Mouse (Mus musculus) CH12.LX (cell line): ENCODE measurements around the gene Synj2. TPM values are rescaled to one million over a fixed set of nuclear protein-coding genes. Genes with fewer than 3 reads are reported as not detected.

Experiments
- DNase-seq: peaks from one replicate; pipeline ENCODE4 v3.0.0-alpha.2; 2013; ENCODE audit errors: extremely low read depth
- H3K27ac ChIP-seq: 2 replicates; pipeline ENCODE4 v1.5.1; 2012; ENCODE audit warnings: low read depth, mild to moderate bottlenecking, control low read depth, moderate library complexity; ENCODE audit not compliant: insufficient read depth
- H3K27me3 ChIP-seq: replicated peaks from 2 replicates; pipeline ENCODE3; 2012; ENCODE audit warnings: inconsistent platforms
- H3K36me3 ChIP-seq, 2 experiments: replicated peaks in 1 of 2; 2 replicates each; pipeline versions ENCODE3 to v1.6.1; 2012; ENCODE audit warnings: inconsistent platforms in 1 of 2, low read length in 1 of 2, mild to moderate bottlenecking in 1 of 2, mixed read lengths in 1 of 2, moderate library complexity in 1 of 2; ENCODE audit not compliant: control insufficient read depth in 1 of 2, insufficient read depth in 1 of 2
- H3K4me1 ChIP-seq, 2 experiments: 2 replicates each; pipeline ENCODE4 v1.6.1; 2012; ENCODE audit warnings: inconsistent platforms in 1 of 2, moderate library complexity in 1 of 2; ENCODE audit not compliant: insufficient read depth in 2 of 2, control insufficient read depth in 1 of 2
- H3K4me2 ChIP-seq: 2 replicates; pipeline ENCODE4 v1.6.1; 2012; ENCODE audit warnings: low read depth, mild to moderate bottlenecking, control low read depth; ENCODE audit not compliant: poor library complexity, insufficient read depth, severe bottlenecking
- H3K4me3 ChIP-seq, 3 experiments: fragments of 150-350 bp in 1 of 3; sonication (generic) in 1 of 3; replicated peaks in 1 of 3; 2 replicates each; pipeline versions ENCODE3 to v1.5.1; 2011 to 2012; ENCODE audit warnings: low read depth in 2 of 3, low read length in 2 of 3, mild to moderate bottlenecking in 2 of 3, moderate library complexity in 2 of 3, control low read depth in 1 of 3, improper control_type of control experiment in 1 of 3, inconsistent platforms in 1 of 3, mixed read lengths in 1 of 3; ENCODE audit not compliant: poor library complexity in 1 of 3
- H3K79me2 ChIP-seq: replicated peaks from 2 replicates; pipeline ENCODE4 v1.6.1; 2012; ENCODE audit warnings: mild to moderate bottlenecking, moderate library complexity; ENCODE audit not compliant: control insufficient read depth, poor library complexity, insufficient read depth, severe bottlenecking; ENCODE audit errors: extremely low read depth
- H3K9ac ChIP-seq: 2 replicates; pipeline ENCODE4 v1.6.1; 2012; ENCODE audit warnings: low read depth, mild to moderate bottlenecking, control low read depth, moderate library complexity; ENCODE audit not compliant: insufficient read depth
- H3K9me3 ChIP-seq: replicated peaks from 2 replicates; pipeline ENCODE3; 2012; ENCODE audit warnings: low read length, inconsistent platforms, mixed read lengths
- BHLHE40 ChIP-seq: IDR thresholded peaks from 2 replicates; pipeline ENCODE4 v1.6.1; 2011; ENCODE audit warnings: mild to moderate bottlenecking, low read depth, low read length, improper control_type of control experiment
- CTCF ChIP-seq, 2 experiments: IDR thresholded peaks in 1 of 2; conservative IDR thresholded peaks in 1 of 2; 2 replicates each; pipeline ENCODE4 v1.5.1; 2011 to 2012; ENCODE audit warnings: low read depth in 2 of 2, low read length in 2 of 2, improper control_type of control experiment in 1 of 2, inconsistent platforms in 1 of 2, mild to moderate bottlenecking in 1 of 2, moderate library complexity in 1 of 2
- ELF1 ChIP-seq: IDR thresholded peaks from 2 replicates; pipeline ENCODE4 v1.6.1; 2014; ENCODE audit warnings: low read depth, mild to moderate bottlenecking, inconsistent platforms, low read length, improper control_type of control experiment
- JUND ChIP-seq: conservative IDR thresholded peaks from 2 replicates; pipeline ENCODE4 v1.6.1; 2011; ENCODE audit warnings: low read depth, low read length, improper control_type of control experiment
- KAT2A ChIP-seq: IDR thresholded peaks from 2 replicates; pipeline ENCODE4 v1.6.1; 2012; ENCODE audit warnings: low read length, improper control_type of control experiment, inconsistent platforms; ENCODE audit not compliant: insufficient replicate concordance
- MAX ChIP-seq: IDR thresholded peaks from 2 replicates; pipeline ENCODE4 v1.6.1; 2011; ENCODE audit warnings: low read length, improper control_type of control experiment
- MEF2A ChIP-seq: IDR thresholded peaks from 2 replicates; pipeline ENCODE4 v1.6.1; 2014; ENCODE audit warnings: low read depth, mild to moderate bottlenecking, inconsistent platforms, low read length, improper control_type of control experiment, borderline replicate concordance
- MXI1 ChIP-seq: IDR thresholded peaks from 2 replicates; pipeline ENCODE4 v1.6.1; 2011; ENCODE audit warnings: mild to moderate bottlenecking, low read depth, low read length, improper control_type of control experiment
- PAX5 ChIP-seq: IDR thresholded peaks from 2 replicates; pipeline ENCODE4 v1.6.1; 2012; ENCODE audit warnings: low read length, inconsistent platforms, mixed read lengths
- POLR2A ChIP-seq: IDR thresholded peaks from 2 replicates; pipeline ENCODE4 v1.6.1; 2011; ENCODE audit warnings: low read depth, mild to moderate bottlenecking, improper control_type of control experiment, low read length
- RAD21 ChIP-seq: IDR thresholded peaks from 2 replicates; pipeline ENCODE4 v1.6.1; 2011; ENCODE audit warnings: low read depth, mild to moderate bottlenecking, low read length, improper control_type of control experiment, moderate library complexity
- TBP ChIP-seq: conservative IDR thresholded peaks from 2 replicates; pipeline ENCODE4 v1.6.1; 2011; ENCODE audit warnings: low read depth, low read length, improper control_type of control experiment
- ZKSCAN1 ChIP-seq: IDR thresholded peaks from 2 replicates; pipeline ENCODE4 v1.6.1; 2012; ENCODE audit warnings: low read depth, inconsistent platforms, low read length, improper control_type of control experiment, borderline replicate concordance
- dilution Hi-C: fragments of 300-500 bp; cut with MboI; formaldehyde crosslinking; loops from 2 replicates; pipeline ENCODE4 v1.14.3; 2020; ENCODE audit warnings: low sequenced_read_pairs; ENCODE audit not compliant: extremely low pct_unique_long_range_greater_than_20kb, extremely low pct_ligation_motif_present
- in situ Hi-C: fragments of 300-500 bp; cut with MboI; formaldehyde crosslinking; loops from 3 replicates; pipeline ENCODE4 v1.14.3; 2019; ENCODE audit warnings: low sequenced_read_pairs, low pct_ligation_motif_present, low pct_unique_long_range_greater_than_20kb, mixed read lengths
- polyA plus RNA-seq: library from polyadenylated mRNA; unstranded; fragments of >175 nt; gene quantifications from 2 replicates; pipeline ENCODE4 v1.2.1, GENCODE M21; 2012; ENCODE audit warnings: low read depth; ENCODE audit not compliant: insufficient read length
- total RNA-seq, 2 experiments: library from RNA; depleted of rRNA; stranded (reverse); fragments of 300-350 nt in 1 of 2; fragments of >200 nt in 1 of 2; gene quantifications; 2 replicates each; pipeline ENCODE4 v1.2.3; 2012 to 2014

The Synj2 gene
- 4.5 and 5.3 TPM in 2 replicates for total RNA-seq (2012; rRNA removed)
- total RNA-seq (2014; rRNA removed) = 6.6 and 6.8 TPM in 2 replicates
- polyA plus RNA-seq = 10.9 and 12.4 TPM in 2 replicates

DNA sequence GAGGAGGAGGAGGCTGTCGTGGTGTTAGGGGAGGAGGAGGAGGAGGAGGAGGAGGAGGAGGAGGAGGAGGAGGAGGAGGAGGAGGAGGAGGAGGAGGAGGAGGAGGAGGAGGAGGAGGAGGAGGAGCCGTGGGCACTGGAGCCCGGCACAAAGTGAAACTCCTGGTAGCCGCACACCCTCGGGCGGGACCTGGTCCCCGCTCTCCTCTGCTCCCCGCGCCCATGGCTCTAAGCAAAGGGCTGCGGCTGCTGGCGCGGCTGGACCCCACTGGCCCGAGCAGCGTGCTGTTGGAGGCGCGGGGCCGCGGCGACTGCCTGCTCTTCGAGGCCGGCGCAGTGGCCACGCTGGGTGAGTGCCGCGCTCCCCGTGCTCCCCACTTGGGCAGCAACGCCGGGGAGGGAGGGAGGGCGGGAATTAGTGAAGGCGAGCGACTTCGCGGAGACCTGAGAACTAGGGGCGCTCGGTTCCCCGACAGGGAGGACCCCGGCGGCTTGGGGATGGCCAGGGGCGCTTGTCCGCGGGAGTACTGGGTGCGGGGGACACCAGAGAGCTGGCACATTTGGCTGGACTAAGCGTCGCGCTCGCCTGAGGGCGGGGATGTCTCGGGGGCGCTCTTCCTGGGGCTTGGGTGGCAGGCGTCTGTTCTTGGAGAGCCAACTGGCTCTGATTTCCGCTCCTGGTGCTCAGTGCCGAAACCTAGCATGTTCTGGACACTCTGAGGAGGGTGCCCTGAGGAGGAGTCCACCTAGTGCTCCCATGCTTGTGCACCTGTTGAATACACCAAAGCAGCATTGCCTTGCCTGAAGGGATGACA, at the start of gene Synj2:
Gene Synj2, plus strand, starts transcription at position 51 of the 814 bp plus-strand sequence.
- no peaks in the 10 kb centered on the region for H3K36me3 ChIP-seq
- H3K4me3 ChIP-seq = peak within 1 kb of the TSS; percentile 40 to 67 (median 66)
- DNase-seq = no peak
- H3K9me3 ChIP-seq = peaks cover 4% of the 10 kb centered on the region
- peak within 1 kb of the TSS; percentile 36 for H3K9ac ChIP-seq
- H3K27me3 ChIP-seq = peaks cover 6% of the 10 kb centered on the region
- TF ChIP-seq RAD21 (no peak), MXI1 (0 out of 2 replicates have a peak, but pooled peaks have one; percentile 21)
- no peaks in the 10 kb centered on the region for H3K79me2 ChIP-seq
- dilution Hi-C loops (no loop called here), in situ Hi-C loops (loop anchor here (5.0 kb wide), 2 partner anchors 36 to 66 kb away; no protein-coding TSS in a partner anchor)
- no peak within 1 kb of the TSS for H3K27ac ChIP-seq
- peaks cover 4 to 28% of the 10 kb centered on the region in 2 experiments; a peak in 3 of 4 replicates for H3K4me1 ChIP-seq
- H3K4me2 ChIP-seq = peak within 1 kb of the TSS; percentile 86

DNA sequence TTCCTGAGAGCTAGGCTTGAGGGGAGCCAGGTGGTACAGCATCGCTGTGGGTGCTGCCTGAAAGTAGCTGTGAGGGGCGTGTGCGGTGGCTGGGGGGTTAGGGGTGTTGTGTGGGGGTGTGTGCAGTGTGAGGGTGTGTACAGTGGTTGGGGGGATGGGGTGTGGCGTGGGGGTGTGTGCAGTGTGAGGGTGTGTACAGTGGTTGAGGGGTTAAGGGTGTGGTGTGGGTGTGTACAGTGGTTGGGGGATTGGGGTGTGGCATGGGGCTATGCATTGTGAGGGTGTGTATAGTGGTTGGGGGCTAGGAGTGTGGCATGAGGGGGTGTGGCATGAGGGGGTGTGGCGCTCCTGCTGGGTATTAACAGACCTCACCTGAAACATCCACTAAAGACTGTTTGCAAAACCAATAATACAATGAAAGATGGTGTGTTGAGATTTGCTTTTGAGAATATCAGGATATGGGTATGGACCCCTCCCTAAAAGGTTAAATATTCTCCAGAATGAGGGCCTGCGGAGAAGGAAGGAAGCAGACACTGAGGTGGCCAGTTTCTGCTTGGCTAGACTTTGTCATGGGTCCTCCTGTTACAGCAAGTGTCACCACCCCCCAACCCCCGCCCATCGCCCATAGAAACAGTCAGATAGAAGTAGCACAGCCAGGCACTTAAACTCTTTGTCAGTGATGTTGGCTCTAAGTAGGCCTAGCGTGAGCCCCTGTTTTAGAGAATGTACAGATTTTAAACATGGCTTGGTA, 49.0 kb upstream of the Synj2 start:
- peaks cover 24 to 63% of the 10 kb centered on the region in 2 experiments for H3K36me3 ChIP-seq
- in situ Hi-C loops = no loop called here
- no peaks in the 10 kb centered on the region for H3K79me2 ChIP-seq
- dilution Hi-C loops = no loop called here
- H3K9ac ChIP-seq = no peak overlapping the region
- no peak overlapping the region for H3K4me2 ChIP-seq
- no peaks in the 10 kb centered on the region for H3K9me3 ChIP-seq
- no peak for DNase-seq
- TF ChIP-seq ZKSCAN1 (no peak), POLR2A (no peak)
- H3K27ac ChIP-seq = no peak overlapping the region
- no peaks in the 10 kb centered on the region for H3K27me3 ChIP-seq
- no peak overlapping the region for H3K4me3 ChIP-seq
- peaks cover 9 to 38% of the 10 kb centered on the region in 2 experiments; a peak in 3 of 4 replicates for H3K4me1 ChIP-seq

DNA sequence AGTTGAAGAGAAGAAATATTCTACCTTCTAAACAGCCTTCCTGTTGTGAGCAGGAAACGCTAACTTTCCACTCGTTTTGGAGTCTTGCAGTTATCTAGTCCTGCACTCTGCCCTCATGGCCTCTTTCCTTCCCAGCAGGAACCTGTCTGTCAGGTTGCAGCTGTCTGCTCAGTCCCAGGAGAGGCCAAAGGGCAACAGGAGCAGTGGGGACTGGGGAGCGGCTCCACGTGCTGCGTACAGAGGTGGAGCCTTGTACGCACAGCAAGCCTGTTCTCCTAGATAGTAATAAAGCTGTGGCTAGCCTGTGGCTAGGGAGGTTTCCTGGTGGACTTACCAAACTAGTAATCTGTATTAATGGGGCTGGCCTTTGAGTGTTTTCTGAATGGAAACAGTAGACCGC, 48.0 kb upstream of the Synj2 start:
- no peak overlapping the region; the same call in 1 of the 2 replicates for H3K27ac ChIP-seq
- H3K27me3 ChIP-seq = no peaks in the 10 kb centered on the region
- DNase-seq = peak; percentile 53
- H3K36me3 ChIP-seq = peaks cover 26 to 65% of the 10 kb centered on the region in 2 experiments
- H3K4me2 ChIP-seq = no peak overlapping the region
- in situ Hi-C loops (no loop called here), dilution Hi-C loops (no loop called here)
- no peak overlapping the region for H3K9ac ChIP-seq
- H3K9me3 ChIP-seq = no peaks in the 10 kb centered on the region
- H3K4me1 ChIP-seq = peaks cover 9 to 34% of the 10 kb centered on the region in 2 experiments; a peak in 3 of 4 replicates
- H3K4me3 ChIP-seq = no peak overlapping the region
- H3K79me2 ChIP-seq = no peaks in the 10 kb centered on the region
- TF ChIP-seq ELF1 (no peak), JUND (no peak), TBP (no peak), PAX5 (no peak), BHLHE40 (peak; percentile 45), MEF2A (no peak), MAX (peak; percentile 47; the same call in 1 of the 2 replicates), CTCF (conservative IDR thresholded peaks at IDR 0.05 in 1 of 2, IDR thresholded peaks at IDR 0.05 in 1 of 2; ENCODE audit: low read depth in 2 of 2, low read length in 2 of 2) (no peak), KAT2A (no peak)
